Mouse (Mus musculus) embryonic fibroblast, embryonic 13.5 days (primary cell): Measurements from ENCODE around the gene Ric8a. TPM values are rescaled to one million over a fixed set of nuclear protein-coding genes. Genes with fewer than 3 reads are reported as not detected.

ENCODE experiments used
- H3K27ac ChIP-seq: 2 replicates; pipeline ENCODE4 v1.5.1; 2012; ENCODE audit warnings: low read length, control low read depth, inconsistent platforms; ENCODE audit not compliant: insufficient read depth
- H3K4me1 ChIP-seq: 2 replicates; pipeline ENCODE4 v1.6.1; 2011; ENCODE audit warnings: low read length; ENCODE audit not compliant: control insufficient read depth, insufficient read depth
- H3K4me3 ChIP-seq: 2 replicates; pipeline ENCODE4 v1.5.1; 2011; ENCODE audit warnings: mild to moderate bottlenecking, control low read depth, low read length; ENCODE audit not compliant: insufficient read depth
- CTCF ChIP-seq: IDR thresholded peaks from 2 replicates; pipeline ENCODE4 v1.5.1; 2011; ENCODE audit warnings: mild to moderate bottlenecking, control low read depth, low read length, moderate library complexity, borderline replicate concordance; ENCODE audit not compliant: insufficient read depth
- POLR2A ChIP-seq: IDR thresholded peaks from 2 replicates; pipeline ENCODE4 v1.6.1; 2011; ENCODE audit warnings: low read depth, mild to moderate bottlenecking, control low read depth, low read length, moderate library complexity
- polyA plus RNA-seq: library from polyadenylated mRNA; stranded (reverse); fragments of >200 nt; gene quantifications from 2 replicates; pipeline ENCODE4 v1.2.4, GENCODE M21; 2011; ENCODE audit warnings: low read depth; ENCODE audit not compliant: missing spikeins, insufficient read length

Ric8a gene
- polyA plus RNA-seq, 1 experiment = 53.4 TPM

- Histone ChIP-seq H3K27ac (no peak overlapping the region), H3K4me3 (no peak overlapping the region), H3K4me1 (no peaks in the 10 kb centered on the region)
- TF ChIP-seq CTCF (no peak), POLR2A (no peak)
These were observed 25.3 kb upstream of the Ric8a start for GRCm38 (mm10) chr7:140831447-140831846.

GRCm38 (mm10) chr7:140833341-140833740 lies 23.4 kb upstream of the Ric8a start:
- Histone ChIP-seq H3K4me1 (no peaks in the 10 kb centered on the region), H3K4me3 (no peak overlapping the region), H3K27ac (no peak overlapping the region)
- TF ChIP-seq CTCF = no peak
- TF ChIP-seq POLR2A = no peak

- TF ChIP-seq CTCF (no peak), POLR2A (no peak)
- H3K27ac ChIP-seq = no peak within 1 kb of the TSS
These were observed 21.6 kb upstream of the Ric8a start, which contains the start of gene Urah for GRCm38 (mm10) chr7:140834968-140835757. Gene Urah, plus strand, starts transcription at chr7:140835018.

GRCm38 (mm10) chr7:140835758-140836087 lies 21.0 kb upstream of the Ric8a start:
- no peaks in the 10 kb centered on the region for H3K4me1 ChIP-seq
- no peak overlapping the region for H3K27ac ChIP-seq
- H3K4me3 ChIP-seq = no peak overlapping the region
- TF ChIP-seq POLR2A (no peak), CTCF (no peak)

More at GRCm38 (mm10) chr7:140834968-140835757, 21.6 kb upstream of the Ric8a start, which contains the start of gene Urah:
- no peak within 1 kb of the TSS for H3K4me3 ChIP-seq
- H3K4me1 ChIP-seq = no peaks in the 10 kb centered on the region

GRCm38 (mm10) chr7:140836243-140837115 lies 20.3 kb upstream of the Ric8a start:
- no peak overlapping the region for H3K27ac ChIP-seq
- H3K4me3 ChIP-seq = no peak overlapping the region
- TF ChIP-seq CTCF = no peak
- TF ChIP-seq POLR2A = no peak
- H3K4me1 ChIP-seq = no peaks in the 10 kb centered on the region

GRCm38 (mm10) chr7:140839556-140839955 lies 17.2 kb upstream of the Ric8a start:
- H3K27ac ChIP-seq = no peak overlapping the region
- H3K4me3 ChIP-seq = no peak overlapping the region
- TF ChIP-seq CTCF (no peak), POLR2A (no peak)
- H3K4me1 ChIP-seq = no peaks in the 10 kb centered on the region

- TF ChIP-seq POLR2A (no peak), CTCF (no peak)
- H3K27ac ChIP-seq = no peak overlapping the region
- no peak overlapping the region for H3K4me3 ChIP-seq
- no peaks in the 10 kb centered on the region for H3K4me1 ChIP-seq
These were observed 15.7 kb upstream of the Ric8a start for GRCm38 (mm10) chr7:140840750-140841735.

- no peak for TF ChIP-seq POLR2A
- TF ChIP-seq CTCF = no peak
- H3K27ac ChIP-seq = no peak overlapping the region
- no peak overlapping the region for H3K4me3 ChIP-seq
- H3K4me1 ChIP-seq = no peaks in the 10 kb centered on the region
These were observed 13.0 kb upstream of the Ric8a start for GRCm38 (mm10) chr7:140843806-140844205.
